Mouse (Mus musculus) embryonic fibroblast, embryonic 13.5 days (primary cell): ENCODE data around the gene Cryzl1.

Experiments used
- CTCF ChIP-seq: IDR thresholded peaks from 2 replicates; pipeline ENCODE4 v1.5.1; 2011; ENCODE audit warnings: mild to moderate bottlenecking, control low read depth, low read length, moderate library complexity, borderline replicate concordance; ENCODE audit not compliant: insufficient read depth
- POLR2A ChIP-seq: IDR thresholded peaks from 2 replicates; pipeline ENCODE4 v1.6.1; 2011; ENCODE audit warnings: low read depth, mild to moderate bottlenecking, control low read depth, low read length, moderate library complexity

DNA sequence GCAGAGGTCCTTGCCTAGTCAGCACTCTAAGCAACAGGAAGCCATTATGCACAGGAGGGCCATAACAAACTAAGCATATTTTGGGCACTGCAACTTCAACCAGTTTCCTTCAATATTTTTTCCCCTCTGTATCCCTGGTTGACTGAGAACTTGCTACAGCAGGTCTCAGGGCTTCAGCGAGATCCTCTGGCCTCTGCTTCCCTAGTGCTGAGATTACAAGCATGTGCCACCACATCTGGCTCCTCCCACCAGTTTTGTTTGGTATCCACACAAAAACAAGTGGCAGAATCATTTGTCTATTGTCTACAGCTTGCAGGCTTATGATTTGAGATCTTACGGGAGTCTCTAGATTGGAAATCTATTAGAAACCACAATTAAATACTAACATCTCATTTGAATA, 83.9 kb downstream of the Cryzl1 start:
- no peak for TF ChIP-seq POLR2A
- TF ChIP-seq CTCF, result no peak
